Mouse (Mus musculus) spleen, adult 2 months (tissue): Measurements from ENCODE around the gene Ctsl.

Experiments used
- CTCF ChIP-seq: fragments of 200-500 bp; IDR thresholded peaks from 2 replicates; pipeline ENCODE4 v1.5.1; 2011; ENCODE audit warnings: mild to moderate bottlenecking, inconsistent platforms; ENCODE audit not compliant: insufficient read depth, insufficient read length, insufficient replicate concordance; ENCODE audit errors: extremely low read depth
- POLR2A ChIP-seq: fragments of 200-500 bp; IDR thresholded peaks from 2 replicates; pipeline ENCODE4 v1.6.1; 2011; ENCODE audit warnings: low read depth, low read length, inconsistent platforms

DNA sequence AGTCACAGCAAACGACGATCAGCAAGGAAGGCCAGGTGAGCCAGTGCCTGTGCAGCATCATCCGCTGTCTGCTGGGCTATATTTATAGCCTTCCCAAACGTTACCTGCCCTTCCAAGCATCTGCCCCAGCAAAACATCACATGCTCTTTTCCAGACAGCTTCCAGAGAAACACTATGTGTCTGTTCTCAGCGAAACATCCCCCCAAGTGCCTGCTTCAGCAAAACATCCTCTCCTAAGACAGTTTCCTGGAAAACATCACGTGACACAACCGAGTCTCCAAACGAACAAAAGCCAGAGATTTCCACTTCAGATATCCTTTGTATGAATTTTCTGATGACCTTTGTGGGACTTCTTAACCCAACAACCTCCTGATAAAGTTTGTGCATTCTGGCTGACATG lies 50.4 kb downstream of the Ctsl start:
- TF ChIP-seq CTCF (no peak), POLR2A (no peak)
